In genomic region chr5:33895116-33895515, GRCm38 (mm10) we compare ENCODE assay signal across 20 mouse cellular contexts. TPM values are rescaled to one million over a fixed set of nuclear protein-coding genes. Genes with fewer than 3 reads are reported as not detected.
DNase-seq lines count a peak whose midpoint lies in the region; ATAC-seq and TF ChIP-seq lines count a peak whose summit lies in the region.
"Had no signal": no experiment of that assay in that cellular context is flagged by ENCODE, and none has a peak within 500 bp of the region (broad histone marks: within the 10 kb centered on the region; RNA-seq: fewer than 3 reads in every experiment).

No protein-coding gene starts in this region.

- no peaks in the 10 kb centered on the region for H3K4me1 ChIP-seq in hindbrain, embryonic 15.5 days (replicated peaks)
- H3K4me1 ChIP-seq in hindbrain, postnatal 0 days (ENCODE audit: insufficient read depth, low read length) = no peaks in the 10 kb centered on the region
- no peaks in the 10 kb centered on the region for H3K4me1 ChIP-seq in liver, embryonic 11.5 days (replicated peaks; ENCODE audit: control insufficient read depth, insufficient read depth, low read length)
- H3K4me1 ChIP-seq in liver, postnatal 0 days (ENCODE audit: insufficient read depth) = no peaks in the 10 kb centered on the region
- H3K4me1 ChIP-seq: limb, embryonic 12.5 days; neural tube, embryonic 12.5 days had no signal

- ATAC-seq in hindbrain, embryonic 15.5 days (ENCODE audit: low FRiP score, low read depth) = peak; percentile 61; the same call in 1 of the 2 replicates
- ATAC-seq in hindbrain, postnatal 0 days = no peak
- ATAC-seq in liver, embryonic 11.5 days (replicated peaks; ENCODE audit: low FRiP score) = 0 out of 2 replicates have a peak, but pooled peaks have one; percentile 25
- no peak for ATAC-seq in liver, postnatal 0 days

- no peak for TF ChIP-seq EP300 in liver, postnatal 0 days (IDR thresholded peaks at IDR 0.05; ENCODE audit: low read depth)

- no peaks in the 10 kb centered on the region for H3K27me3 ChIP-seq in hindbrain, embryonic 15.5 days
- no peaks in the 10 kb centered on the region for H3K27me3 ChIP-seq in hindbrain, postnatal 0 days (ENCODE audit: insufficient read depth, low read length)
- no peaks in the 10 kb centered on the region for H3K27me3 ChIP-seq in liver, embryonic 11.5 days (replicated peaks; ENCODE audit: control insufficient read depth, insufficient read depth, low read length)
- no peaks in the 10 kb centered on the region for H3K27me3 ChIP-seq in liver, postnatal 0 days (ENCODE audit: insufficient read depth, low read length)
- H3K27me3 ChIP-seq: limb, embryonic 12.5 days; neural tube, embryonic 12.5 days had no signal

- H3K9me3 ChIP-seq in hindbrain, embryonic 15.5 days = no peaks in the 10 kb centered on the region
- no peaks in the 10 kb centered on the region for H3K9me3 ChIP-seq in hindbrain, postnatal 0 days (ENCODE audit: low read length)
- H3K9me3 ChIP-seq in liver, embryonic 11.5 days (ENCODE audit: control insufficient read depth, low read length) = no peaks in the 10 kb centered on the region
- no peaks in the 10 kb centered on the region for H3K9me3 ChIP-seq in liver, postnatal 0 days (ENCODE audit: low read length)
- H3K9me3 ChIP-seq: limb, embryonic 12.5 days; neural tube, embryonic 12.5 days had no signal

- H3K9ac ChIP-seq in hindbrain, embryonic 15.5 days = no peak overlapping the region
- H3K9ac ChIP-seq in hindbrain, postnatal 0 days (replicated peaks; ENCODE audit: low read length) = no peak overlapping the region
- H3K9ac ChIP-seq in liver, embryonic 11.5 days (ENCODE audit: low read depth, low read length) = no peak overlapping the region
- no peak overlapping the region for H3K9ac ChIP-seq in liver, postnatal 0 days (replicated peaks)
- H3K9ac ChIP-seq: hindbrain, embryonic 14.5 days; limb, embryonic 12.5 days; liver, embryonic 14.5 days; neural tube, embryonic 12.5 days had no signal

- no peak overlapping the region for H3K4me3 ChIP-seq in hindbrain, embryonic 15.5 days
- no peak overlapping the region for H3K4me3 ChIP-seq in hindbrain, postnatal 0 days (ENCODE audit: low read length)
- no peak overlapping the region for H3K4me3 ChIP-seq in liver, embryonic 11.5 days (ENCODE audit: low read depth, low read length)
- H3K4me3 ChIP-seq in liver, postnatal 0 days (ENCODE audit: low read depth, low read length) = no peak overlapping the region
- H3K4me3 ChIP-seq: limb, embryonic 12.5 days; neural tube, embryonic 12.5 days had no signal

- TF ChIP-seq CTCF in hindbrain, postnatal 0 days (IDR thresholded peaks at IDR 0.05; ENCODE audit: low read depth) = no peak
- TF ChIP-seq CTCF in liver, postnatal 0 days (IDR thresholded peaks at IDR 0.05; ENCODE audit: low read depth) = no peak

- WGBS in hindbrain, embryonic 15.5 days = 89% methylated on average over 9 of the region's 9 CpGs
- WGBS in hindbrain, postnatal 0 days = 89% methylated on average over 9 of the region's 9 CpGs
- 89% methylated on average over 9 of the region's 9 CpGs for WGBS in liver, embryonic 11.5 days
- WGBS in liver, postnatal 0 days (ENCODE audit: insufficient replicate concordance) = 88% methylated on average over 9 of the region's 9 CpGs

- no peak overlapping the region for H3K4me2 ChIP-seq in hindbrain, embryonic 15.5 days
- H3K4me2 ChIP-seq in hindbrain, postnatal 0 days (ENCODE audit: low read depth, low read length) = no peak overlapping the region
- H3K4me2 ChIP-seq in liver, embryonic 11.5 days = no peak overlapping the region
- no peak overlapping the region for H3K4me2 ChIP-seq in liver, postnatal 0 days (ENCODE audit: low read depth, low read length)
- H3K4me2 ChIP-seq: heart, embryonic 11.5 days; hindbrain, embryonic 14.5 days; limb, embryonic 12.5 days; neural tube, embryonic 12.5 days had no signal

- H3K36me3 ChIP-seq in hindbrain, embryonic 15.5 days = peaks cover 88% of the 10 kb centered on the region
- peaks cover 75% of the 10 kb centered on the region for H3K36me3 ChIP-seq in hindbrain, postnatal 0 days (ENCODE audit: insufficient read depth, low read length)
- H3K36me3 ChIP-seq in liver, embryonic 11.5 days (ENCODE audit: control insufficient read depth, insufficient read depth, low read length) = peaks cover 73% of the 10 kb centered on the region
- peaks cover 87% of the 10 kb centered on the region for H3K36me3 ChIP-seq in liver, postnatal 0 days (replicated peaks; ENCODE audit: insufficient read depth, low read length)

- DNase-seq in hindbrain, postnatal 0 days (ENCODE audit: low spot score) = no peak
- DNase-seq in liver, embryonic 11.5 days (ENCODE audit: low spot score) = no peak
- DNase-seq in liver, postnatal 0 days = no peak
- DNase-seq in testis, postnatal 10 days (ENCODE audit: low spot score) = peak; percentile 34
- DNase-seq in testis, postnatal 14 days (ENCODE audit: low spot score) = no peak
- DNase-seq in cerebellum, postnatal 14 days = no peak
- DNase-seq: adrenal gland, postnatal 25 days; cerebellum, adult 9-11 months; embryo, embryonic 11 days; gastrocnemius, postnatal 36 days; kidney, adult 18-20 months; thymus, postnatal 25 days had no signal

- no peak overlapping the region for H3K27ac ChIP-seq in hindbrain, embryonic 15.5 days (replicated peaks)
- no peak overlapping the region for H3K27ac ChIP-seq in hindbrain, postnatal 0 days
- H3K27ac ChIP-seq in liver, embryonic 11.5 days (ENCODE audit: low read depth, low read length) = no peak overlapping the region
- H3K27ac ChIP-seq in liver, postnatal 0 days (ENCODE audit: low read depth) = no peak overlapping the region
- H3K27ac ChIP-seq: hindbrain, embryonic 14.5 days; limb, embryonic 12.5 days; liver, embryonic 14.5 days; macrophage; neural tube, embryonic 12.5 days; stomach, postnatal 0 days had no signal

RNA-seq across cellular contexts. Expression of gene Nelfa, which starts 41.1 kb away (rescaled TPM):
- polyA plus RNA-seq in hindbrain, embryonic 15.5 days (2015; fragmentation: Nextera tagmentation; extraction: Ambion mirVana) = 40.5 and 44.3 TPM in 2 replicates
- total RNA-seq in hindbrain, postnatal 0 days (2014; rRNA removed) = 31.2 and 36.2 TPM in 2 replicates
- 29.4 and 29.6 TPM in 2 replicates for polyA plus RNA-seq in hindbrain, postnatal 0 days (2015; fragmentation: Nextera tagmentation; extraction: Ambion mirVana)
- 67.9 and 68.3 TPM in 2 replicates for polyA plus RNA-seq in liver, embryonic 11.5 days (2014; fragmentation: Nextera tagmentation; extraction: Ambion mirVana)
- 12.3 and 13.0 TPM in 2 replicates for polyA plus RNA-seq in liver, postnatal 0 days (2015; fragmentation: Nextera tagmentation; extraction: Ambion mirVana)

Comparison
In these comparisons a context has a peak if more than half of its experiments do, and no peak if none do; other contexts are left out.
1. ATAC-seq: peak in hindbrain, embryonic 15.5 days (single experiment) and liver, embryonic 11.5 days (single experiment); none in hindbrain, postnatal 0 days (single experiment) and liver, postnatal 0 days (single experiment).